Mouse (Mus musculus): Measurements from ENCODE around the gene Gm20388.

DNA sequence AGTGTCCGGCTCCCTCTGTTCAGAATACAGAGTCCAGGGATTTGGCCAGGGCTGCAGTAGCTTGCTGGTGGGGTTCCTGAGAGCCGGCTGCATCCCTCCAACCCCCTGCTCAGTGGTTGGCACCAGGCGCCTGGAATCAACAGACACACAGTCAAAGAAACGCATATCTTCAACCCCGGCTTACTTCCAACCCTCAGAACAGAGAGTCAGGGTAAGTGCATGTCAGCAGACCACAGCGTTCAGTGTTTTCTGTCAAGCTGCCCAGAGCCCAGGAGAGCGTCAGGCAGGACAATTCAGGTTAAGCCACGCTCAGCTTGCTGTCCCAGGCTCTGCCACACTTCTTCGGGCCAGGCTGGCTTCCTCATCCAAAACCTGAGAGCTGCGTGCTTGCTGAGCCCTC, 1770.8 kb downstream of the Gm20388 start:
- TF ChIP-seq POLR2AphosphoS5 (IDR thresholded peaks at IDR 0.05; ENCODE audit: insufficient replicate concordance, low read depth, low read length) (no peak), CTCF (IDR thresholded peaks at IDR 0.05; ENCODE audit: low read depth, low read length) (no peak), TAL1 (conservative IDR thresholded peaks at IDR 0.05; ENCODE audit: low read depth, low read length) (no peak), GATA1 (IDR thresholded peaks at IDR 0.05; ENCODE audit: borderline replicate concordance, low read length) (no peak)

Data from G1E (cell line).